Mouse (Mus musculus) heart, embryonic 15.5 days (tissue): ENCODE measurements around the gene Slc48a1. TPM values are rescaled to one million over a fixed set of nuclear protein-coding genes. Genes with fewer than 3 reads are reported as not detected.

Source experiments
- ATAC-seq: fragments of 200-750 bp; cut with Nextera tagmentation; replicated peaks from 2 replicates; pipeline ENCODE4 v1.8.0; 2017; ENCODE audit warnings: low read depth, moderate TSS enrichment; ENCODE audit not compliant: insufficient number of reproducible peaks, insufficient read depth, low FRiP score
- H3K27ac ChIP-seq: fragments of 300-500 bp; sonication (generic); 2 replicates; pipeline ENCODE4 v1.5.1; 2015; ENCODE audit warnings: mild to moderate bottlenecking, inconsistent platforms
- H3K27me3 ChIP-seq: fragments of 300-500 bp; sonication (generic); 2 replicates; pipeline ENCODE4 v1.6.1; 2015; ENCODE audit warnings: inconsistent platforms
- H3K36me3 ChIP-seq: fragments of 300-500 bp; sonication (generic); 2 replicates; pipeline ENCODE4 v1.6.1; 2015; ENCODE audit warnings: mild to moderate bottlenecking, inconsistent platforms
- H3K4me1 ChIP-seq: fragments of 300-500 bp; sonication (generic); replicated peaks from 2 replicates; pipeline ENCODE4 v1.6.1; 2015; ENCODE audit warnings: inconsistent platforms
- H3K4me2 ChIP-seq: fragments of 300-500 bp; sonication (generic); 2 replicates; pipeline ENCODE4 v1.6.1; 2015; ENCODE audit warnings: inconsistent platforms, mild to moderate bottlenecking, moderate library complexity
- H3K4me3 ChIP-seq: fragments of 300-500 bp; sonication (generic); 2 replicates; pipeline ENCODE4 v1.5.1; 2015; ENCODE audit warnings: mild to moderate bottlenecking, inconsistent platforms
- H3K9ac ChIP-seq: fragments of 300-500 bp; sonication (generic); 2 replicates; pipeline ENCODE4 v1.6.1; 2015; ENCODE audit warnings: mild to moderate bottlenecking, inconsistent platforms
- H3K9me3 ChIP-seq: fragments of 300-500 bp; sonication (generic); replicated peaks from 2 replicates; pipeline ENCODE4 v1.6.1; 2016; ENCODE audit warnings: inconsistent platforms
- WGBS: fragments of 180-500 bp; shearing (Covaris S2); methylation state at CpG from one replicate; pipeline ENCODE4 v1.1.7; 2015; ENCODE audit warnings: mixed read lengths; 5-methylcytosine and 5-hydroxymethylcytosine counted together
- polyA plus RNA-seq: library from polyadenylated mRNA; unstranded; fragments of >200 nt; fragmentation: Nextera tagmentation; extraction: Ambion mirVana; gene quantifications from 2 replicates; pipeline ENCODE4 v1.2.1, GENCODE M21; 2015

Gene Slc48a1
- polyA plus RNA-seq, 1 experiment from 2014 or later: 64.3 TPM

DNA sequence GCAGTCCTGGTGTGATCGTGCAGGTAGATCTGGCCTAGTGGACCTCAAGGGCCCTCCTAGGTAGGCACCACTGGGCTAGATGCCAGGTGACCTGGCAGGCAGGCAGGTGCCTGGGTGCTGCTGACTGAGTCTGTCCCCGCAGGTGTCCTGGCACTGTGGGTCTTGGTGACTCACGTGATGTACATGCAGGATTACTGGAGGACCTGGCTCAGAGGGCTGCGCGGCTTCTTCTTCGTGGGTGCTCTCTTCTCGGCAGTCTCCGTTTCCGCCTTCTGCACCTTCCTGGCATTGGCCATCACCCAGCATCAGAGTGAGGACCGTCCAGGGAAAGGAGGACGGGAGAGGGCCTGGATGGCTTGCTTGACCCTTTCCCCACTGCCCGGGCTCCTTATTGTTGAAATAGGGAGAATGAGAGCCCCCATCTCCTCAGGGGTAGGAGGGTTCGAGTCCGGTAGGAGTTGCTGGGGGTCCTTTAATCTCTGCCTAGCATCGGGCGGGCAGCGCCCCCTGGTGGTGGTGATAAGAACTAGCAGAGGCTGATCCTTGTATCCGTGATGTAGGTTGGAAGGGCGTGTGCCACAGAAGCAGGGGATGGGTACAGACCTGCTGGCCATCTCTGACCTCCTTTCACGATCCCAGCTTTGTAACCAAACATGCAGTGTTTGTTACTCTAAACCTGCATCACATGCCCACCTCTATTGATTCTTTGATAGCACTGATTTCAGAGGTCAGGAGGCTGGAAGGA is 11.6 kb downstream of the Slc48a1 start:
- no peak overlapping the region for H3K9ac ChIP-seq
- H3K36me3 ChIP-seq: peaks cover 39% of the 10 kb centered on the region
- WGBS: 60% methylated on average over 20 of the region's 20 CpGs
- no peak overlapping the region for H3K27ac ChIP-seq
- H3K4me1 ChIP-seq: peaks cover 33% of the 10 kb centered on the region
- H3K27me3 ChIP-seq: no peaks in the 10 kb centered on the region
- no peak overlapping the region for H3K4me2 ChIP-seq
- H3K9me3 ChIP-seq: no peaks in the 10 kb centered on the region
- no peak overlapping the region for H3K4me3 ChIP-seq
- ATAC-seq: no peak

DNA sequence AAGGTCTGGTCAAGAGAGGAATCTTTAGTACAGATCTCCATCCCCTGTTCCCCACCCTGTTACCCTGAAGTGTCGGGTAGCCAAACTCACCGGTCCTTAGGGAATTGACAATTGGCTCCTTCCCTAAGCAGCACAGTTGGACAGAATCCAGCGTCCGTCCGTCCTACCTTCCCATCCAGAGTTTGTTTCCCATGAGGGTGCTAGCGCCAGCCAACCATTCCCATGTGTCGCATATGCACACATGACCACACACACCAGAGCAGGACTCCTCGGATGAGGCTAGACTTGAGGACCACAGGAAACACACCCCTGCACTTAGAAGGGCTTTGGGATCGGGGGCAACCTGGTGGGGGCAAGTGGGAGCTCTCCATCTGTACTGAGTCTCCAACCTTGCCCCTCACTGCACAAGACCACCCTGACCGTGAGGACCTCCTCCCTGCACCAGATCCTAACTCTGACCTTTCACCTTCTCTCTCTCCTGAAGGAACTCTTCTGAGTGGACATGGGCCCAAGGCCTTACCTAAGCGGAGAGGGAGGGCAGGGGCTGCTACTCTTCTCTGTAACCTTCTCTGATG is 12.9 kb downstream of the Slc48a1 start:
- peaks cover 52% of the 10 kb centered on the region for H3K36me3 ChIP-seq
- no peaks in the 10 kb centered on the region for H3K27me3 ChIP-seq
- H3K27ac ChIP-seq: no peak overlapping the region
- no peak overlapping the region for H3K4me3 ChIP-seq
- H3K4me2 ChIP-seq: no peak overlapping the region
- H3K9me3 ChIP-seq: no peaks in the 10 kb centered on the region
- 84% methylated on average over 11 of the region's 11 CpGs for whole genome bisulfite sequencing
- peaks cover 22% of the 10 kb centered on the region for H3K4me1 ChIP-seq
- no peak overlapping the region for H3K9ac ChIP-seq
- ATAC-seq: no peak

DNA sequence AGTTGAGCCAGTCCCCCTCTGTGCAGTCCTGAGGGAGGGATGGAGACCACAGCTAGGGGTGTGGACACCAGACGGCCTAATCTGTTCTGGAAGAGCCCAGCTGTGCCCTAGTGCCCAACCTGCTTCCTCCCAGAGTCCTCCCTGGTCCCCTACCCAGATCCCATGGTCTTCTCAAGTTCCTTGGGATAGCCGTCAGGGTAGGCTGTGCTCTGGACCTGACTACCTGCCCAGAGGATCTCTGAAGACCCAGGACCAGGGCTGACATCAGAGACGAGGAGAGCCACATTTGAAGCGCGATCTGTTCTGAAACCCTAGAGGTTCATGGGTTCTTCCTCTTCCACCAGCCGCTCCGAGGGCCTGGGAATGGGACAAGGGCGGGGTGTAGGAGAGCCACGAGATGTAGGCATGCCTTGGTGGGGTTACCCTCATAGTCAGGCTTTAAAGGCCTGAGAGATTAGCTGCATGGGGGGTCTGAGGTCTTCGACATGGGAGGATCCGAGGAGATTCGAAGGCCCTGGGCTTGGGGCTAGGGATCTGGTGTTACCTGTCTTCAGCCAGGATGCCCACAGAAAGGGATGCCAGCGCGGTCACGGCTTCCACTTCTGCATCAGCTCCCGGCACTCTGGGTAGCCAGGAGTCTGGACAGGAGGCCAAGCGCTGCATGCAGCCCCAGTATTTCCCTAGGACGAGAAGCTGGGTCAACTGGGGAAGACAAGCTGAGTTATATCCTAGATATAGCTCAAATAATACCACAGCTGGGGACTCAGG is 15.2 kb downstream of the Slc48a1 start:
- no peak for ATAC-seq
- Histone ChIP-seq H3K27me3 (no peaks in the 10 kb centered on the region), H3K4me3 (no peak overlapping the region), H3K4me1 (peaks cover 11% of the 10 kb centered on the region), H3K4me2 (no peak overlapping the region), H3K36me3 (peaks cover 66% of the 10 kb centered on the region), H3K9ac (no peak overlapping the region), H3K27ac (no peak overlapping the region), H3K9me3 (no peaks in the 10 kb centered on the region)
- 90% methylated on average over 18 of the region's 18 CpGs for WGBS

DNA sequence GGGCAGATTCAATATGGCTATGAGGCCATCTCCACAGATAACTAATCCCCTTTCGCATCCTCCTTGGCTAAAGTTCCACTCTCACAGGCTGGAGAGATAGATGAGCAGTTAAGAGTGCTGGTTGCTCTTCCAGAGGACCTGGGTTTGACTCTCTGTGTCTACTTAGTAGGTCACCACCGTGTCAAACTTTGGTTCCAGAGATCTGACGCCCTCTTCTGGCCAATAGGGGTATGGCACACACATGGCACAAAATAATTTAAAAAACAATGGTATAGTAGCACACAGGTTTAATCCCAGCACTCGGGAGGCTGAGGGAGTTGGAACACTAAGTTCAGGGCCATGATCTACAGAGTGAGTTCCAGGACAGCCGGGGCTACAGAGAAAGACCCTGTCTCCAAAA is 15.9 kb downstream of the Slc48a1 start:
- Histone ChIP-seq H3K36me3 (peaks cover 68% of the 10 kb centered on the region), H3K27me3 (no peaks in the 10 kb centered on the region), H3K9ac (no peak overlapping the region), H3K4me2 (no peak overlapping the region), H3K27ac (no peak overlapping the region), H3K4me1 (peaks cover 5% of the 10 kb centered on the region; the same call in 1 of the 2 replicates), H3K4me3 (no peak overlapping the region), H3K9me3 (no peaks in the 10 kb centered on the region)
- 71% methylated on average over 5 of the region's 5 CpGs for WGBS
- no peak for ATAC-seq

DNA sequence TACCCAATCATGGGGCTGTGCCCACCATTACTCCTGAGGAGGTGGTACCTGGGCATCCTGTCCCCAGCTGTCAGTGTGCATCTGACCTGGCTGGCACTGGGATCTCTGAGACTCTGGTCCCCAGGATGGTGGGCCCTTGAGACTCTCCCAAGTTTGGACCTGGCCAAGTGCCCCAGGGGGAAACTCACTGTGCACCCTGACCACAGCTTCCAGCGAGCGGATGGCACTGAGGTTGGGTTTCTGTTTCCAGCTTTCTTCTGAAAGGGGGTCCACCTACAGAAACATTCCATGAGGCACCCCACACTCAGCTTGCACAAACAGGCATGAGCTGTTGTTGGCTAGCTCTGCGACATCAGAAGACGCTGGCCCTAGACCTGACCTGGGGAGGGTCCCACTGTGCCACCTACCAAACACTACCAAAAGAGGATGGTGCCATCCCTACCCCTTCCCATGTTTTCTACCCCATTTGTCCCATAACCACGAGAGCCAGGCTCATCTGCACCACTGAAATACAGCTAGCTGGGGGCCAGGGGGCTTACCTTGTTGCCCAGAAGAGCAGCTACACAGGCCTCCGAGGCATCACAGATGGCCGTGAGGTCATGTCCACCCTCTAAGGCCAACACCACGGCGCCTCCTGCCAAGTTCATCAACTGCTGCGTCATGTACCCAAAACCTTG is 17.4 kb downstream of the Slc48a1 start:
- ATAC-seq: no peak
- 95% methylated on average over 10 of the region's 10 CpGs for WGBS
- Histone ChIP-seq H3K27me3 (no peaks in the 10 kb centered on the region), H3K27ac (no peak overlapping the region), H3K9me3 (no peaks in the 10 kb centered on the region), H3K36me3 (peaks cover 80% of the 10 kb centered on the region), H3K4me3 (no peak overlapping the region), H3K4me2 (no peak overlapping the region), H3K9ac (no peak overlapping the region), H3K4me1 (peaks cover 3% of the 10 kb centered on the region; the same call in 1 of the 2 replicates)

DNA sequence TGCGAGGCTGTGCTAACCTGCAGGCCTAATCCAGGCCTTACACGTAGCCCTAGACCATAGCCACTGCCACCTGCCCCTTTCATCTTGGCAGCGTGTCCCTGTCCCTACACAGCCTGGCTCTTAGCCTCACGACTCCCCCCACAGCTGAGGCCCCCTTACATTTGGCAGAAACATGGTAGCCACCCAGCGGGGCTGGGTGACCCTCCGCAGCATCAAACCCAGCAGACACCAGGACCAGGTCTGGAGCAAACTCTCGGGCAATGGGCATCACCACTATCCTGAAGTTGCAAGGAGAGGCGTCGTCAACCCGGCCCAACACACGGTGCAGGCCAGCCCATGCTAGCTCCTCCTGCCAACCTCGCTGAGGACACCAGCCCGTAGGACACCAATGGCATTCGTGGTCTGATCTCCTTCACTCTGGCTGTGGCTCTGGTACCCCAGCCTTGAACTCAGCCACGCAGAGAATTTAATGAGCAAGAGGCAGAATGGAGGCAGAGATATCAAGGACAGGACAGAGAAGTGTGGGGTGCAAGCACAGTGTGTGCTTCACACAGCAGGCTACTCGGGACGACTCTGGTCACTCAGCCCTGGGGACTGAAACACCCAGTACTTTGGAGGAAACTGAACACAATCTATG is 18.5 kb downstream of the Slc48a1 start:
- 95% methylated on average over 17 of the region's 17 CpGs for WGBS
- H3K9me3 ChIP-seq: no peaks in the 10 kb centered on the region
- peaks cover 80% of the 10 kb centered on the region for H3K36me3 ChIP-seq

DNA sequence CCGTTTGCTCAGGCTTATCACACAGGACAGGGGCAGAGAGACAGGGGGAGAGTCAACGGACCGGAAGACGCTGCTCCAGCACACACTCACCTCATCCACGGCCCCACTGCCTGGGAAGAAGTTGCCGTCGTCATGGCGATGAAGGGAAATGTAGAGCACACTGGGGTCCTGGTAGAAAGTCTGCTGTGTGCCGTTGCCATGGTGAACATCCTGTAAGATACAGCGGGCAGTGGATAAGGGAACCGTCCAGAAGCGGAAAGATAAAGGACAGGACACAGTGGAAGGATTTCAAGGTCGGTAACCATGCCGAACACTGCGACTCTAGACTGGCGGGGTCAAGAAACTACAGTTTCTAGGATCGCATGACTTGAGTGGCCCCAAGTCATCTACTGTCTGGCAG is 19.8 kb downstream of the Slc48a1 start:
- no peak overlapping the region for H3K4me3 ChIP-seq
- H3K9ac ChIP-seq: no peak overlapping the region
- no peak overlapping the region for H3K27ac ChIP-seq
- 49% methylated on average over 17 of the region's 17 CpGs for whole genome bisulfite sequencing
- H3K4me2 ChIP-seq: no peak overlapping the region
- ATAC-seq: peak; percentile 70
- H3K27me3 ChIP-seq: no peaks in the 10 kb centered on the region
- peaks cover 80% of the 10 kb centered on the region for H3K36me3 ChIP-seq
- no peaks in the 10 kb centered on the region for H3K9me3 ChIP-seq
- peaks cover 6% of the 10 kb centered on the region; the same call in 1 of the 2 replicates for H3K4me1 ChIP-seq

More for the DNA sequence above, 18.5 kb downstream of the Slc48a1 start:
- Histone ChIP-seq H3K9ac (no peak overlapping the region), H3K4me1 (peaks cover 3% of the 10 kb centered on the region; the same call in 1 of the 2 replicates), H3K27ac (no peak overlapping the region), H3K4me3 (no peak overlapping the region), H3K4me2 (no peak overlapping the region), H3K27me3 (no peaks in the 10 kb centered on the region)
- ATAC-seq: no peak

DNA sequence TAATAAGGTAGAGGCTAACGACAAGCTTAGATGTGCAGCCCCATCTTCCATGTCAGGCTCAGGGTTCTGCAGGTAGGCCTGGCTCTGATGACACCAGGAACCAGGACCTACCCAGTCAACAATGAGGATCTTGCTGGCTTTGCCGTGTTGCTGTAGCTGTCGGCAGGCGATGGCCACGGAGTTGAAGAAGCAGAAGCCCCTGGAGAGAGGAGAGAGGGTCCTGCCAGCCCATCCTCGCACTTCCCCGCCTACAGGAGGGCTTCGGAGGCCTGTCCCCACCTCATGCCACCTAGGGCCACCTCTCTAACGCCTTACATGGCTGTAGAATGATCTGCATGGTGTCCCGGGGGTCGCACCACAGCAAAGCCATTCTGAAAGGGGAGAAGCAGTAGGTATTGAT is 21.1 kb downstream of the Slc48a1 start:
- 81% methylated on average over 11 of the region's 11 CpGs for WGBS
- no peaks in the 10 kb centered on the region for H3K27me3 ChIP-seq

DNA sequence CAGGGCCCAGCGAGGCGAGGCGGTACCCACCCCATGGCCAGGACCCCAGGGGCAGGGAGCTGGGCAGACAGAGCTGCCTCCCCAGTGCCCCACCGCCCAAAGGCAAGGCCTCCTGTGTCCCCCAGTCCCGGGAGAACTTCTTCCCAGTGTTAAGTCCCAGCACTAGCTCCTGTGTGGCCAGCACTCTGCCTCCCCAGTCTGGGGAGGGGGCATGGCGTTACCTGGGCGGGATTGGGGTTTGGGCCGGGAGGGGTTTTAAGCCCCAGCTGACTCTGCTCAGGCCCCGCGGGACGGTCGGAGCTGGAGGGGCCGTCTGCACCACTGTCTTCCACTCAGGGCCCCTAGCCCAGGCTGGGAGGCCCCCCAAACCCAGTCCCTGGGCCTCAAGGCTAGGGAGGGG is 22.5 kb downstream of the Slc48a1 start:
- peaks cover 6% of the 10 kb centered on the region; the same call in 1 of the 2 replicates for H3K4me1 ChIP-seq
- H3K27ac ChIP-seq: no peak overlapping the region
- no peak for ATAC-seq
- H3K36me3 ChIP-seq: peaks cover 64% of the 10 kb centered on the region
- H3K4me2 ChIP-seq: no peak overlapping the region
- H3K9me3 ChIP-seq: no peaks in the 10 kb centered on the region
- H3K27me3 ChIP-seq: no peaks in the 10 kb centered on the region
- no peak overlapping the region for H3K4me3 ChIP-seq
- no peak overlapping the region for H3K9ac ChIP-seq
- 88% methylated on average over 13 of the region's 13 CpGs for WGBS

More for the DNA sequence above, 21.1 kb downstream of the Slc48a1 start:
- no peak for ATAC-seq
- Histone ChIP-seq H3K4me2 (no peak overlapping the region), H3K4me1 (peaks cover 6% of the 10 kb centered on the region; the same call in 1 of the 2 replicates), H3K36me3 (peaks cover 67% of the 10 kb centered on the region), H3K4me3 (no peak overlapping the region), H3K9me3 (no peaks in the 10 kb centered on the region), H3K27ac (no peak overlapping the region), H3K9ac (no peak overlapping the region)

DNA sequence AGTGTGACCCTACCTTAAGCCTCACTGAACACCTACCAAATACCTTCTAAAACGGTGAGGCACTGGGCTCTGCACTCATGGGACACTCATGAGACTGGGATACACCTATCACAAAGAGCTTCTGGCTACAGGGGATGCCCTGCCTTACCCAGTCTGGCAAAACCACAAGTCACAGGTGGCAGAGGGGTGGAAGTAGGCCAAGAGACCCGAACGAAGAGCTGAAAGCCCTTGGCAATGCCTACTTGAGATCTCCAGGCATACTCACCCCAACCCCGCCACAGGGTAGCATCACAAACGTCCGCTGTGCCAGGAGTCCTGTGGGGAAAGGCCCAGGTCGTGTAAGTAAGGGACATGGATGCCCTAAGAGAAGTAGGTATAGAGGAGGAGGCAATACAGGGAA is 23.5 kb downstream of the Slc48a1 start:
- no peak overlapping the region for H3K9ac ChIP-seq
- ATAC-seq: no peak
- H3K27me3 ChIP-seq: no peaks in the 10 kb centered on the region
- H3K27ac ChIP-seq: no peak overlapping the region
- no peak overlapping the region for H3K4me2 ChIP-seq
- no peaks in the 10 kb centered on the region for H3K9me3 ChIP-seq
- peaks cover 62% of the 10 kb centered on the region for H3K36me3 ChIP-seq
- 79% methylated on average over 7 of the region's 7 CpGs for WGBS
- H3K4me1 ChIP-seq: peaks cover 6% of the 10 kb centered on the region; the same call in 1 of the 2 replicates
- no peak overlapping the region for H3K4me3 ChIP-seq
